Mouse (Mus musculus): ENCODE results near the gene Zhx3.

DNA sequence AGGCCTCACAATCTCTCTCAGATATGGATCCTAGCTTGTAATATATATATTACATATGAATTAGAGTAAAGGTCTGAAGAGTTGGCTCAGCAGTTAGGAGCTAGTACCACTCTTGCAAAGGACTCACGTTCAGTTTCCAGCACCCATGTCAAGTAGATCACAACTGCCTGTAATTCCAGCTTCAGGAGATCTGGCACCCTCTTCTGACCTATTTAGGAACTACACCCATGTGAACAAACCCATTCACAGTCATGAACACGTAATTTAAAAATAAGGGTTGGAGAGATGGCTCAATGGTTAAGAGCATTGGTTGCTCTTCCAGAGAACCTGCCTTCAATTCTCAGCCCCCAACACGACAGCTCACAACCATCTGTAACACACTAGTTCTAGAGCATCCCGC lies 3.3 kb upstream of the Zhx3 start:
- 0 out of 2 replicates have a peak, but pooled peaks have one; percentile 27 for TF ChIP-seq CTCF (IDR thresholded peaks at IDR 0.05; ENCODE audit: low read depth, low read length)
- TF ChIP-seq POLR2A (IDR thresholded peaks at IDR 0.05; ENCODE audit: extremely low read depth, insufficient read depth, low read length), result no peak

All from liver, adult 2 months (tissue).